Mouse (Mus musculus): ENCODE results near the gene Zfp595.
"Not testable (repeated sequence)": the region's sequence is repeated elsewhere in the genome, so short reads cannot be mapped to it uniquely, and the experiment has no call there.

Zfp595 gene

DNA sequence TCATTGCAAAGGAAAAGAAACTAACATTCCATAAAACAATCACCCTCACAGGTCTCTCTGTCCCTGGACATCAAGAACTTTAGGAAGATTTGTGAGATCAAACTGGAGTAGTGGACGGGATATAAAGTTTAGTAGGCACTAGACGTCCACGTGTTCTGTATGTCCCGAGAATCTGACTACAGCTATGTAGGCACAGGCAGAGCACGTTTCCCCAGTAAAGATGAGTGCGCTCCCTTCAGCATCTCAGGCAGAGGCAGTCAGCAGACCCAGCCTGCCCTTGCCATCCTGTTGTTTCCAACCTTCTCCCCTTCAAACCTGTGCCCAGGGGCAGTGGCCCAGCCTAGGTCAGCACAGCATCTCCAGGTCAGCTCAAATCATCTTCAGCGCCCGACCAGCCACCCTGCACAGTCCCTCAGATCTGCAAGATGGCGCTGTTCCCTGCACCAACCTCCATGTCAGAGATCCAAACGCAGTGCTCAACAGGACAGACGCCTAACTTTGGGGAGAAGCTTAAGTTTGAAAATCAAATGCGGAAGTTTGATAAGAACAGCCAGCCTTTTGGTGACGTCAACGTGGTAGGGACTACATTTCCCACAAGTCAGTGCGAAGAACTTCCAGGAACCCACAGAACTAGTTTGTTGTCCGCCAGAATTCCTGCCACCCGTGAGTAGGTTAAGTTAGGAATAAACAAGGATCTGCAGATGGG, at the start of gene Zfp595:
TSS of gene Zfp595 (minus strand) at position 552 of the 706 bp plus-strand sequence.
- DNase-seq (ENCODE audit: low read depth, low spot score): peak; percentile 46

DNA sequence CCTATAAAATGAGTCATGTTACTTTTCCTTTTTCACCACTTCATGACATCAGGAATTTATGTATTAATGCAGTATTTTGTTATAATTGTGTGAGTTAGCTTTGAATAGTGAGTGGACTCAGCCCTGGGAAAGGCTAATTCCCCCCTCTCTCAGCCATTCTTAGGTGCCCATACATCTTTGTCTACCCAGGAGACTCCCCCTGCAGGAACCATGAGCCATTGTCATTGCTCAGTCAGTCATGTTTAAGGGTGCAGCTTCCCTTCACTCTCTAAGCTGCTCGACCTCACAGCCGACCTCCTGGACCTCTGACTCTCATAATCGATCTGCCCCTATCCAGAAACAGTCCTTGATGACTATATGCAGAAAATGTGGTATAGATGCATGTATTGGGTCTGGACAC, 43.9 kb upstream of the Zfp595 start:
- not testable (repeated sequence) for DNase-seq (ENCODE audit: low read depth, low spot score)

DNA sequence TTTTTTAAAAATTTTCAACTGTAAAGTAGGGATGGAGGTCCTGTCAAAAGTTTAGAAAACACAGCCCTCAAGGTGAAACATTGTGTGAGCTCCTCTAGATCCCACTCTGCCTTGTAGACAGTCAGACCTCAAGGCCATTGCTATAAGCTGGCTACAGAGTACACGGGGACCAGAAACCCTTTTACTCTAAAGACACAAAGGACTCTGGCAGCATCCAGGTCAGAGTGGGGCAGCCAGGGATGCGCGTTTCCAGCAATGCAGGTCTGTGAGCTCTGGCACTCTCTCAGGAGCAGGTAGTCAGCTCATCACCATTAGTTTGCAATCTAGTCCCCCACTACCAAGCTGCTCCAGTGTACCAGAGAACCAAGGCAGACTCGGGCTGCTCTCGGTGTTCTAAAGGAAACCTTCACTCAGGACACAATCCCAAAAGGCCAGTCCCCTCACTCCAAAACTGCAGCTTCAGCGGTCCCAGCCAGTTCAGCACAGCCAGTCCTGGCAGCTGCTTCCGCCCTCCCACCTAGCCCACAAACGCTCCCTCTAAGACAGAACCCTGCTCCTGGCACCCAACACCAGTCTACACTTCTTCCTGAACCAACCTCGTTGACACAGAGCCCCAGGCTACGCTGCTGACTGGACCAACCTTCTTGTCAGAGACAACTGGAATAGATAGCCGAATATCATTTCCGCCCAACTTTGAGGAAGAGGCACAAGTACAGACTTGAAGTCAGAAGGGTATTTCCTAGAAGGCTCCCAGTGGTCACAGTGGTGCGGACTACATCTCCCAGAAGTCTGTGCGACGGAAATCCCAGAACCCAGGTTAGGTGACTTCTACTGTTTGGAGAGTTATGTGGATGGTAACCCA, 42.9 kb upstream of the Zfp595 start, which contains the start of the genes Gm28041 and Zfp456:
TSS of gene Gm28041 (minus strand) at position 684 of the 862 bp plus-strand sequence.
TSS of gene Zfp456 (minus strand) at position 761 of the 862 bp plus-strand sequence.
- not testable (repeated sequence) for DNase-seq (ENCODE audit: low read depth, low spot score)

DNA sequence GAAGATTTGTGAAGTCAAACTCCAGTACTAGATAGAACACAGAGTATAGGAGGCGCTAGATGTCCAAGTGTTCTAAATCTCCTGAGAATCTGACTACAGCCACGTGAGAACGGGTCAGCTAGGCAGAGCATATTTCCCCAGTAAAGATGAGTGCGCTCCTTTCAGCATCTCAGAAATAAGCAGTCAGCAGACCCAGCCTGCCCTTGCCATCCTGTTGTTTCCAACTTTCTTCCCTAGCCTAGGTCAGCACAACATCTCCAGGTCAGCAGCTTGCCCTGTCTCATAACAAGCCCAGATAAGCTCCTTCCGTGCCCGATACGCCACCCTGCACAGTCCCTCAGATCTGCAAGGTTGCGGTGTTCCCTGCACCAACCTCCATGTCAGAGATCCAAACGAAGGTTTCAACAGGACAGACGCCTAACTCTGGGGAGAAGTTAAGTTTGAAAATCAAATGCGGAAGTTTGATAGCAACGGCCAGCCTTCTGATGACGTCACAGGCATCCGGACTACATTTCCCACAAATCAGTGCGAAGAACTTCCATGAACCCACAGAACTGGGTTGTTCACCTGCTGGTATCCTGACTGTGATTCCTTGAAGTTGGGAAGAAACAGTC, 27.9 kb upstream of the Zfp595 start, which contains the start of the genes Gm28044 and Zfp953:
TSS of gene Gm28044 (minus strand) at position 406 of the 614 bp plus-strand sequence.
TSS of gene Zfp953 (minus strand) at position 475 of the 614 bp plus-strand sequence.
- DNase-seq (ENCODE audit: low read depth, low spot score): peak; percentile 84

DNA sequence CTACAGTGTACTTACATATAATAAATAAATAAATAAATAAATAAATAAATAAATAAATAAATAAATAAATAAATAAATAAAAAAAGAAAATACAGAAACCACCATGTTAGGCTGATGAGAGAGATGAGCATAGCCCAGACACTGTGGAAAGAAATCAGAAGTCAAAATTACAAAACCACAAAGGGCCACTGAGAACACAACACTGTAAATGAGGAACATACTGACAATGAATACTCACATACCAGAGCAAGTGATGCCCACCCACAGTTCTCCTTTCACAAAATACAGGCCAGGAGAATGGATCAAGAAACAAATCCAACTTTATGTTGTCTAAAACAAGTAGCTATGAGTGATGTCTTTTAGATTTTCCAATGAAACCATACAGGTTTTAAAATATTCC, 19.5 kb upstream of the Zfp595 start:
- DNase-seq (ENCODE audit: low read depth, low spot score): no peak

DNA sequence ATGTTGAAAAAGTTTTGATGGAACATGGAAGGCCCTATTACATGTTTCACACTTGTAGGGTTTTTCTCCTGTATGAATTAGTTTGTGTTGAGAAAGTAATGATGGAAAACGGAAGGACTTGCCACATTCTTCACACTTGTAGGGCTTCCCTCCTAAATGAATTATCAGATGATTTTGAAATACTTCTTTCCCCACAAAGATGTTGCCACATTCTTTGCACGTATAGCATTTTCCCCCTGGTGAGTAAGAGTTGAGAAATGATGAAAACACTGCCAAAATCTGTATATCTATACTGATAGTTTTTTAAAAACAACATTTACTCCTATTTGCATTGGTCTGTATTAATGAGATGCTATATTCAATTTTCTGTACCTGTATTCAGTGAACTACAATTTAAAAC, 11.1 kb upstream of the Zfp595 start:
- DNase-seq (ENCODE audit: low read depth, low spot score): no peak

DNA sequence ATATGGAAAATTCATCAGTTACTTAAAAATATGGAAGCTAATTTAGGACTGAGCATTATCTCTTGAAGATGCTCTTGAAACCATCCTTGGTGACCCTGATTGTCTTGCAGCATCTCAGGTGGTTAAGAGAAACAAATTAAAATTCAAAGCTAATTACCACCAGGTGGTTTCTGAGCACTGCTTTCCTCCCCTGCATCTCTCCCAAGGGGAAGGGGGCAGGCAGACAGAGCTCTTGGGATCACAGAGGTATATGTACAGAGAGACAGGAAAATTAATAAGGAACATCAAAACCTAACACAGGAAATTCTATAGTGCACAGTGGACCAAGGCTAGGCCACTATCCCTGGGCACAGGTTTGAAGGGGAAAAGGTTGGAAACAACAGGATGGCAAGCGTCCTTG, 507 bp upstream of the Zfp595 start:
- no peak for DNase-seq (ENCODE audit: low read depth, low spot score)

DNA sequence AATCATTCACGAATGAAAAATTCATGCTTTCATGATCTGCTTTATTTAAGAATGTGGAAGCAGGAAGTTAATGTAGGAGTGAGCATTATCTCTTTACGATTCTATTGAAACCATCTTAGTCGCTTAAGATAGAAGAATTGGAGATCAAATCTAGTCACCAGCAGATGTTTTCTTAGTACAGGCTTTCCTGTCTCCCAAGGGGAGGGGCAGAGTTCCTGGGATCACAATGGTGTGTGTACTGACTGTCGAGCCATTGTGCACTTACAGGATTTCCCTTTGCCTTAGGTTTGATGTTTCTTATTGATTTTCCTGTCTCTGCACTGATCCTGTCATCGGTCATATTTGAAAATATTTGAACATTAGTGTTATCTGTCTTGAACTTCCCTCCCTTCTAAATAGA, 25.7 kb downstream of the Zfp595 start:
- no peak for DNase-seq (ENCODE audit: low read depth, low spot score)

DNA sequence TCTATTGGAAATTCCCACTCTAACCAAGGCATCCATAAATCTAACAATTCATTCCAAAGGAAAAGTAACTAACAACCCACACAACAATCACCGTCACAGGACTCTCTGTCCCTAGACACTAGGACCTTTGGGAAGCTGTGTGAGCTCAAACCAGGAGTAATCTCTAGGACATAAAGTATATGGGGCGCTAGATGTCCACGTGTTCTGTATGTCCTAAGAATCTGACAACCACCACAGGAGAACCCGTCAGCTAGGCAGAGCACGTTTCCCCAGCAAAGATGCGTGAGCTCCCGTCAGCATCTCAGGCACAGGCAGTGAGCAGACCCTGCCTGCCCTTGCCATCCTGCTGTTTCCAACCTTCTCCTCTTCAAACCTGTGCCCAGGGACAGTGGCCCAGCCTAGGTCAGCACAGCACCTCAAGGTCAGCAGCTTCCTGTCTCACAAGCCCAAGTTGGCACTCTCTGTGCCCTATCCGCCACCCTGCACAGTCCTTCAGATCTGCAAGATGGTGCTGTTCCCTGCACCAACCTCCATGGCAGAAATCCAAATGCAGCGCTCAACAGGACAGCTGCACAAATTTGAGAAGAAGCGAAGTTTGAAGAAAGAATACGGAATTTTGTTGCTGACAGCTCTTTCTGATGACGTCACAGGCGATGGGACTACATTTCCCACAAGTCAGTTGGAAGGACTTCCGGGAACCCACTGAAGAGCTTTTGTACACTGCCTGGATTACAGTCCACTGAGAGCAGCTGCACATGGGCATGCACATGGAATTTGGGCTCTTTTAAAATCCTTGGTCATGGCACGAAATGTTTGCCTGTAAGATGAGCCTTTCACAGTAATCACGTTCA, 26.3 kb downstream of the Zfp595 start, which contains the start of gene Zfp457:
TSS of gene Zfp457 (minus strand) at position 664 of the 851 bp plus-strand sequence.
- peak; percentile 81 for DNase-seq (ENCODE audit: low read depth, low spot score)

DNA sequence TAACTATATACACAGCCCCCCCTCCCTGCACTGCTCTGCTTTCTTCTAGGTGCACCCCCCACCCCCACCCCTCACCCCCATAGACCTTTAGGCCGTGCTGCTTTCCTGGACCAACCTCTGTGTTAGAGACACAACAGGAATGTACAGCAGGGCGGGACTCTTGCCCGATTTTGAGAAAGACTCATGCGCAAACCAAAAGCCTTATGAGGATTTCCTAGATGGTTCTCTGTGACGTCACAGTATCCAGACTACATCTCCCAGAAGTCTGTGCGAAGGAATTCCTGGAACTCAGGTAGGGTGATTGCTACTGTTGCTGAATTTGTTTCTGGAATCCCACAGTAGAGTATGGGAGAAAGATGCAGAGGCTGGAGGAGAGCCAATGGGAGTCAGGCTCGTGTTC, 54.1 kb downstream of the Zfp595 start, which contains the start of gene Zfp458:
TSS of gene Zfp458 (minus strand) at position 153 of the 400 bp plus-strand sequence.
- DNase-seq (ENCODE audit: low read depth, low spot score): no peak

DNA sequence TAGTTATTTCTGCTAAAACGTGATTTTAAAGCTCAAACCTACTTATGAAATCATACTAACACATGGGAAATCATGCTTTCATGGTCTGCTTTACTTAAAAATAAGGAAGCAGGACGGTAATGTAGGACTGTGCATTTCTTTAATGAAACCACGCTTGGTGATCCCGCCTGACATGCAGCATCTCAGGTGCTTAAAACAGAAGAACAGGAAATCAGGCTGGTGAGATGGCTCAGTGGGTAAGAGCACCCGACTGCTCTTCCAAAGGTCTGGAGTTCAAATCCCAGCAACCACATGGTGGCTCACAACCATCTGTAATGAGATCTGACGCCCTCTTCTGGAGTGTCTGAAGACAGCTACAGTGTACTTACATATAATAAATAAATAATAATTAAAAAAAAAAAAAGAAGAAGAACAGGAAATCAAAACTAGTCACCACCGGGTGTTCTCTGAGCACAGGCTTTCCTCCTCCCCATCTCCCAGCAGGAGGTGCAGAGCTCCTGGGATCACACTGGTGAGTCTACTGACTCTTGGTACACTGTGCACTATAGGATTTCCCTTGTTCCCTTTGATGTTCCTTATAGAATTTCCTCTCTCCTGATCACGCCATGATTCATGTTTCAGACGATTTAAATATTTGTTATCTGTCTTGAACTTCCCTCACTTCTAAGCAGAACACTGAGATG, 62.8 kb downstream of the Zfp595 start:
- DNase-seq (ENCODE audit: low read depth, low spot score): not testable (repeated sequence)

DNA sequence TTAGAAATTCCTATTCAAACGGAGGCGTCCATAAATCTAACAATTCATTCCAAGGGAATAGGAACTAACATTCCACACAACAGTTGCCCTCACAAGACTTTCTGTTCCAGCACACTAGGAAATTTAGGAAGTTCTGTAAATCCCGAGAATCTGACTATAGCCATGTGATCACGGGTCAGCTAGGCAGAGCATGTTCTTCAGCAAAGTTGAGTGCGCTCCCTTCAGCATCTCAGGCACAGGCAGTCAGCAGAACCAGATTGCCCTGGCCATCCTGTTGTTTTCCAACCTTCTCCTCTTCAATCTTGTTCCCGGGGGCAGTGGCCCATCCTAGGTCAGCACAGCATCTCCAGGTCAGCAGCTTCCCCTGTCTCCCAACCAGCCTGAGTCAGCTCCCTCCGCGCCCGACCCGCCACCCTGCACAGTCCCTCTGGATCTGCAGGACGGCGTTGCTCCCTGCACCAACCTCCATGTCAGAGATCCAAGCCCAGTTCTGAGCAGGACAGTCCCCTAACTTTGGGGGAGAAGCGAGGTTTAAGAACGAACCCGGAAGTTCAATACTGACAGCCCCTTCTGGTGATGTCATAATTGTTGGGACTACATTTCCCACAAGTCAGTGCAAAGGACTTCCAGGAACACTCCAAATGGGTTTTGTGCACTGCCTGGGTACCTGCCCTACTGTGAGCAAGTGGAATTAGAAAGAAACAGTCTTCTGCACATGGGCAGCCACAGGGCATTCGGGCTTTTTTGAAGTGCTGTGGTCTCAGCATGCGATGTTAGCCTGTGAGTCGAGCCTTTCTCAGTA, 63.6 kb downstream of the Zfp595 start:
- peak; percentile 68 for DNase-seq (ENCODE audit: low read depth, low spot score)
